Mouse (Mus musculus) lung, embryonic 16.5 days (tissue): Measurements from ENCODE around the gene Rnf5. TPM values are rescaled to one million over a fixed set of nuclear protein-coding genes. Genes with fewer than 3 reads are reported as not detected.
A peak's percentile ranks its signal among the peaks of the same experiment; 100 is the strongest.

Experiments
- ATAC-seq: fragments of 200-750 bp; cut with Nextera tagmentation; 2 replicates; pipeline ENCODE4 v1.8.0; 2017; ENCODE audit warnings: low read depth, mild to moderate bottlenecking, moderate library complexity
- H3K27ac ChIP-seq: fragments of 300-500 bp; sonication (generic); 2 replicates; pipeline ENCODE4 v1.5.1; 2014; ENCODE audit warnings: mild to moderate bottlenecking, control low read depth, low read length
- H3K27me3 ChIP-seq: fragments of 300-500 bp; sonication (generic); 2 replicates; pipeline ENCODE4 v1.6.1; 2014; ENCODE audit warnings: low read depth, low read length, mixed read lengths; ENCODE audit not compliant: control insufficient read depth, insufficient read depth
- H3K36me3 ChIP-seq: fragments of 300-500 bp; sonication (generic); 2 replicates; pipeline ENCODE4 v1.6.1; 2014; ENCODE audit warnings: low read length; ENCODE audit not compliant: control insufficient read depth, insufficient read depth
- H3K4me1 ChIP-seq: fragments of 300-500 bp; sonication (generic); replicated peaks from 2 replicates; pipeline ENCODE4 v1.6.1; 2014; ENCODE audit warnings: low read length, mixed read lengths; ENCODE audit not compliant: control insufficient read depth, insufficient read depth
- H3K4me2 ChIP-seq: fragments of 300-500 bp; sonication (generic); 2 replicates; pipeline ENCODE4 v1.6.1; 2014; ENCODE audit warnings: low read depth, low read length, control low read depth
- H3K4me3 ChIP-seq: fragments of 300-500 bp; sonication (generic); 2 replicates; pipeline ENCODE4 v1.5.1; 2014; ENCODE audit warnings: mild to moderate bottlenecking, low read length, control low read depth
- H3K9ac ChIP-seq: fragments of 300-500 bp; sonication (generic); 2 replicates; pipeline ENCODE4 v1.6.1; 2014; ENCODE audit warnings: low read length, control low read depth
- H3K9me3 ChIP-seq: fragments of 300-500 bp; sonication (generic); 2 replicates; pipeline ENCODE4 v1.6.1; 2016; ENCODE audit warnings: low read length; ENCODE audit not compliant: control insufficient read depth
- WGBS: fragments of 180-500 bp; shearing (Covaris S2); extraction: QIAGEN DNeasy Blood & Tissue Kit; methylation state at CpG from one replicate; pipeline ENCODE4 v1.1.7; 2014; 5-methylcytosine and 5-hydroxymethylcytosine counted together
- polyA plus RNA-seq: library from polyadenylated mRNA; unstranded; fragments of >200 nt; fragmentation: Nextera tagmentation; extraction: Ambion mirVana; gene quantifications from 2 replicates; pipeline ENCODE4 v1.2.1, GENCODE M21; 2015

Gene Rnf5
- polyA plus RNA-seq, 1 experiment from 2014 or later = 128 TPM

DNA sequence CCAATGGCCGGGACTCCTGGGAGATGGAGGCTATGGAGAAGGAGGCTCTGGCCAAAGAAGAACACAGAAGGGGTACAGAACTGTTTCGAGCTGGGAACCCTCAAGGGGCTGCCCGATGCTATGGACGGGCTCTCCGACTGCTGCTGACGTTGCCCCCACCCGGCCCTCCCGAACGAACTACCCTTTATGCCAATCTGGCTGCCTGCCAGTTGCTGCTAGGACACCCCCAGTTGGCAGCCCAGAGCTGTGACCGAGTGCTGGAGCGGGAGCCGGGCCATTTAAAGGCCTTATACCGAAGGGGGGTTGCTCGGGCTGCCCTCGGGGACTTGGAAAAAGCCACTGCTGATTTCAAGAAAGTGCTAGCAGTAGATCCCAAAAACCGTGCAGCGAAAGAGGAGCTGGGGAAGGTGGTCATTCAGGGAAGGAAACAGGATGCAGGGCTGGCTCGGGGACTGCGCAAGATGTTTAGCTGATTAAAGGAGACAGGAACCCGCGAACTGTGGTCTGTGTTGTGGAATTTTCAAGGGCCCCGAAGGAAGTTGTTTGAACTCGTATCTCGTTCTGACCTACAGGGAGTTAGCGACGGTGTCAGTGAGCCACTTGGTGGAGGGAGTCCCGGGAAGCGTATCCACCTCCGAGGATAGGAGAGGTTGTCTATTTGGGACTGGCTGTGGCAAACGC lies 42.5 kb upstream of the Rnf5 start:
- no peak overlapping the region; the same call in 1 of the 2 replicates for H3K4me3 ChIP-seq
- whole genome bisulfite sequencing = 82% methylated on average over 30 of the region's 30 CpGs
- H3K9ac ChIP-seq = no peak overlapping the region
- H3K36me3 ChIP-seq = peaks cover 5% of the 10 kb centered on the region
- H3K9me3 ChIP-seq = no peaks in the 10 kb centered on the region
- no peak overlapping the region; the same call in 1 of the 2 replicates for H3K27ac ChIP-seq
- no peaks in the 10 kb centered on the region for H3K27me3 ChIP-seq
- peaks cover 24% of the 10 kb centered on the region for H3K4me1 ChIP-seq
- no peak for ATAC-seq
- peak overlapping the region; percentile 40 for H3K4me2 ChIP-seq

DNA sequence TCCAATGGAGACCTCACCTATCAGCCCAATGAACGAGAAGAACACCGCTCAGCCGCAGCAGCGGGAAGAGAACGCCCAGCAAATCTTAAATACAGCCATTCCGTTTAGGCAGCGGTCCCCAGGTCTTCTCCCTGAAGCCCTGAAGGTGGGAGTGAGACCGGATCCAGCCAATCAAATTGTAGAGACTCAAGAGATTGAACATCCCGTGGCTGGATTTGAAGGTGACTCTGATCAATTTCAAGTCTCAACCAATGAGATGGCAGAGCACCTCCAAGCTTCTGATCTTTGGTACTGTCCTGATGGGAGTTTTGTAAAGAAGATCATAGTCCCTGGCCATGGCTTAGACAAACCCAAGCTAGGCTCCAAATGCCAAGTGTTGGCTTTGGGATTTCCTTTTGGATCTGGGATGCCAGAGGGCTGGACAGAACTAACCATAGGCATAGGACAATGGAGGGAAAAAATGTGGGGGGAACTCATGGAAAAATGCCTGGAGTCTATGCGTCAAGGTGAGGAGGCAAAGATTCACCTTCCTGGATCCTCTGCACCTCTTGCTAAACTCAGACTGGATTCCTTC lies 41.9 kb upstream of the Rnf5 start:
- no peak for ATAC-seq
- WGBS = 37% methylated on average over 10 of the region's 10 CpGs
- H3K27me3 ChIP-seq = no peaks in the 10 kb centered on the region
- peaks cover under 1% of the 10 kb centered on the region; the same call in 1 of the 2 replicates for H3K36me3 ChIP-seq
- no peak overlapping the region for H3K27ac ChIP-seq
- H3K4me2 ChIP-seq = peak overlapping the region; percentile 79
- H3K4me1 ChIP-seq = peaks cover 24% of the 10 kb centered on the region
- peak overlapping the region; percentile 74 for H3K9ac ChIP-seq
- H3K4me3 ChIP-seq = peak overlapping the region; percentile 77
- no peaks in the 10 kb centered on the region for H3K9me3 ChIP-seq

DNA sequence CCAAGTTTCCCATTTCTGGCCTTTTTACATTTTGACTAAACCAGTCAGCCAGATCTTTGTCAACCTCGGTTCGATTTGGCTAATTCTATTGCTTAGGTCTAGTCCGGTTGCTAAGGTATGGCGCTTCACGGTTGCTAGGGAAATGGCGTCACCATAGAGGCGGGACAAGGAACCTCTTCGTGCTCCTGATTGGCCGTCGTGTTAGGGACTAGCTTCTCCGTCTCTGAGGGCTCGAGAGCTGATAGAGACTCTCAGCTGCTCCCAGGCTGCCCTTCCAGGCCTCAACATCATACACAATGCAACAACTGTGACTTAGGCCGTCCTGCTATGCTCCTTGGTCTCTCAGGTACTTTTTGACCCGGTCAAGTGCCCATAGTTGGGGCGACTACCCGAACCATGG lies 41.1 kb upstream of the Rnf5 start, which contains the start of gene Fkbpl:
TSS of gene Fkbpl (plus strand) at position 157 of the 400 bp plus-strand sequence.
- Histone ChIP-seq H3K4me2 (peak within 1 kb of the TSS; percentile 79), H3K27ac (peak within 1 kb of the TSS; percentile 54; the same call in 1 of the 2 replicates), H3K4me3 (peak within 1 kb of the TSS; percentile 77), H3K9ac (peak within 1 kb of the TSS; percentile 74), H3K4me1 (peaks cover 24% of the 10 kb centered on the region), H3K9me3 (no peaks in the 10 kb centered on the region), H3K36me3 (no peaks in the 10 kb centered on the region), H3K27me3 (no peaks in the 10 kb centered on the region)
- peak; percentile 79 for ATAC-seq
- WGBS = under 1% methylated on average over 16 of the region's 16 CpGs

DNA sequence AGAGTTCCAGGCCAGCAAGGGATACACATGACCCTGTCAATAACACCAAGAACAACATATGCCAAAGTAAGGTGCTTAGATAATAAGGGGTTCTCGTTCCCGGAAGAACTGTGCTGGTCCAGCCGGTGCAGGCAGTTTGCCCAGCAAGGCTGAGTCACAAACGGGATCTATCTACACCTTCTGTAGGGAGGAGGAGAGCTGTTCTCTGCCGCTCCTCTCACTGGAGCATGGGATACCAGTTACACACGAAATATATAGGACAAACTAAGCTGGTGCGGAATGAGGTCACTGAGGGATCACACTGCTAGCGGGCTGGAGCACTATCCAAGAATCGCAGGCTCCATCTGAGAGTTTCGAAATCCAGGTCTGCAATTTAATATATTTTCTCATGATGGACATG lies 40.5 kb upstream of the Rnf5 start:
- no peaks in the 10 kb centered on the region for H3K27me3 ChIP-seq
- no peak overlapping the region for H3K27ac ChIP-seq
- no peaks in the 10 kb centered on the region for H3K36me3 ChIP-seq
- H3K4me1 ChIP-seq = peaks cover 24% of the 10 kb centered on the region
- 74% methylated on average over 10 of the region's 10 CpGs for WGBS
- H3K4me3 ChIP-seq = no peak overlapping the region
- no peak overlapping the region for H3K4me2 ChIP-seq
- ATAC-seq = no peak
- no peak overlapping the region for H3K9ac ChIP-seq
- H3K9me3 ChIP-seq = no peaks in the 10 kb centered on the region

DNA sequence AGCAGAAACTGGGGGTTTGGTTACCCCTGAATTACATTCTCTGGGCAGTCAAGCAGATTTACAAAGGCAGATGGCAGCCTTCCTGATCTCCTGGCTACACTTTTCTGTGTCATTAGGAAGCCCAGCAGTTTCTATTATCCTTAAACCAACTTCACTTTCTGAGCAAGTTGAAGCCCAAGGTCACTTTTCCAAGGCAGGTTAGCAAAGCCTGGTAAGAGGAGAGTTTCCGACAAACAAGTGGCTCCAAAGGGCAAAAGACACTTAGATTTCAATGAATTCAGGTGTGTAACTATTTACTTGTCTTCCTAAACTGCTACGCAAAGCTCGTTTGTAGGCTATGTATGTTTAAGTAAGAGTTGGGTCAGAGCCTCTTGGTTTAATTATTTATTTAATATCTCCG lies 39.9 kb upstream of the Rnf5 start:
- 84% methylated on average over 4 of the region's 4 CpGs for WGBS
- no peak overlapping the region for H3K9ac ChIP-seq

DNA sequence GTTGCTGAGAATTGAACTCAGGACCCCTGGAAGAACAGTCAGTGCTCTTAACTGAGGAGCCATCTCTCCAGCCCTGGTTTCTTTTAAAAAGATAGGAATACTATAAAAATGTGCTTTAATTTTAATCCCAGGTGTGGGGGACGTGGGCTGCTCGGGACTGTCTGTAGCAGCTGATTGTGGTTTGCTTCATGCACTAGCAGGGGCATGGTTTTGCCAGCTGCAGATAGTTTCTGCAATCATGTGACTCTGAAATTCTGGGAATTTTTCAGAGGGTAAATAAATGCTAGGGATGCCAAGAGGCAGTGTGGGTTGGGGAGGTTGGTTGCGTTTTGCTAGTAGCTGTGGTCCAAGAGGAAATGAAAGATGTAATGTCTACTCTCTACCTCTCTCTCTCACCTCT lies 38.5 kb upstream of the Rnf5 start:
- WGBS = 71% methylated on average over 3 of the region's 3 CpGs
- H3K4me2 ChIP-seq = no peak overlapping the region
- H3K27me3 ChIP-seq = no peaks in the 10 kb centered on the region; the same call in 1 of the 2 replicates
- H3K9ac ChIP-seq = no peak overlapping the region
- H3K4me1 ChIP-seq = peaks cover 16% of the 10 kb centered on the region; the same call in 1 of the 2 replicates
- H3K9me3 ChIP-seq = no peaks in the 10 kb centered on the region
- no peak for ATAC-seq
- H3K36me3 ChIP-seq = no peaks in the 10 kb centered on the region
- H3K4me3 ChIP-seq = no peak overlapping the region
- no peak overlapping the region for H3K27ac ChIP-seq

More for the DNA sequence above, 39.9 kb upstream of the Rnf5 start:
- Histone ChIP-seq H3K4me2 (no peak overlapping the region), H3K27ac (no peak overlapping the region), H3K27me3 (no peaks in the 10 kb centered on the region; the same call in 1 of the 2 replicates), H3K36me3 (no peaks in the 10 kb centered on the region), H3K4me1 (peaks cover 24% of the 10 kb centered on the region), H3K4me3 (no peak overlapping the region), H3K9me3 (no peaks in the 10 kb centered on the region)
- no peak for ATAC-seq

DNA sequence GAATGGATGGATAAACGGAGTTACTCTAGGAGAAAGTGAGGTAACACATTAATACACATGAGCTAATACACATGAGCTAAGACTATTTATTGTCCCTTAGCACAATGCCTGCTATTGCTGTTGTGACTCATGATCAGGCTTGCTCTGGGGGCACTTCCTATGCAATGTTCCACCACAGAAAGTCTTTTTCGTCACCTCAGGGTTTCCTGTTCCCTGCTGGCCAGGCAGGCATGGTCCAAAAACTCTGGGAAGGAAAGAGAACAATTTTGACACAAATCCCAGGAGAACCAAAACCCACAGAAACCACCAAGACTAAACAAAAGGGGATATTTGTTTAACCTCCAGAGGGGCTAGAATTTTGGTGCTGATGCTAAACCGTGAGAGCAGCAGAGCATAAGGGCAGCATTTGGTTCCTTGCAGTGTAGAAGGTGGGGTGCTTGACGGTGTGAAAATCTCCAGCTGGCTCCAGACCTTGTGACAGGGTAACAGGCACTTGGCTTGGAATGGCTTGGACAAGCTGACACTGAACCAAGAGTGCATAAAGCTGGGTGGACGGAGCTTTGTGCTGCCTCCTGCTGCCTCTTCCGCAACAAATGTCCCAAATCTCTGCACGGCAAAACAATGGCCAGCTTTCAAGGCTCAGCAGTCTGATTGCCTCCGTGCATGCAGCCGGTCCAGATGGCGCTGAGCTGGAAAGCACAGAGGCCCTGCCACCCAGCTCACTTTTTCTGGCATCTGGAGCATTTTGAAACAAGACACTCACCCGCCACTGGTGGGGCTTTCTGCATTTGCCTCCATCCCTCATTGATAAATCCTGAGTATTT lies 37.5 kb upstream of the Rnf5 start:
- peak; percentile 26 for ATAC-seq
- Histone ChIP-seq H3K4me1 (peaks cover 12% of the 10 kb centered on the region; the same call in 1 of the 2 replicates), H3K4me2 (no peak overlapping the region), H3K27me3 (no peaks in the 10 kb centered on the region; the same call in 1 of the 2 replicates), H3K9ac (0 out of 2 replicates have a peak overlapping the region, but pooled peaks have one; percentile 30), H3K4me3 (no peak overlapping the region), H3K9me3 (no peaks in the 10 kb centered on the region), H3K27ac (peak overlapping the region; percentile 51; the same call in 1 of the 2 replicates), H3K36me3 (no peaks in the 10 kb centered on the region)
- WGBS = 17% methylated on average over 11 of the region's 11 CpGs

DNA sequence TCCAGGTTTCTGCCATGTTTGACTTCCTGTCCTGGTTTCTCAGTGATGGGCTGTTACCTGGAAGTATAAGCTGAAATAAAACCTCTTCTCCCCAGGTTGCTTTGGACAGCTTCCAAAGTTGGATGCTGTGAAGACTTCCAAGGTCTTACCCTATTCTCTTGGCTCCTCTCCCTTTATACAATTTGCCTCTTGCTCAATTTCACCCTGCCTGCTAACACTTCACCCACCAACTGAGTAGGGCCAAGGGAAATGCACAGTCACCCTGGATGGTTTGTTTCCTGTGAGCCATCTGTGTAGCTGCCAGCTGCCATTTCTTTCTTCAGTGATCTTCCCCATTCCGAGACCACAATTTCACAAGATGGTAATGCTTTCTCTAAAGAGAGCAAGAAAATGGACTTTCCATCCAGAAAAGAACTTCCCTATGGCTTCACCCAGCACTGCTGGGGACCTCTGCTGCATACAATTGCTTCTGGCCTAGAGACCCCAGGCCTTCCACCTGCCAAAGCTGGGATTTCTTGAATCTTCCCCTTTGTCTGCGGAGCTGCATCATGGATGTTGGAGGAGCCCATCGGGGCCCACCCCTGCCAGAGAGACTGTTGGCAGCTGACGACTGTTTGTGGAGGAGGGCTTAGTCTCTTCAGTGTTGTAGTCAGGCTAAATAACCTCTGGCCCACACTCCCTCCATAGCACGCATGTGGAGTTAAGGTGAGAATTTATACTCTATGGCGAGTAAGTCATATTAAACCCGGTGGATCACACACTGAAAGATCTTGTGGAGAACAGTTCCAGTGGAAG lies 36.2 kb upstream of the Rnf5 start:
- H3K4me1 ChIP-seq = 0 out of 2 replicates have a peak, but pooled peaks cover 3% of the 10 kb centered on the region
- H3K4me3 ChIP-seq = no peak overlapping the region
- ATAC-seq = no peak
- H3K27ac ChIP-seq = no peak overlapping the region
- H3K27me3 ChIP-seq = peaks cover 3% of the 10 kb centered on the region; the same call in 1 of the 2 replicates
- H3K4me2 ChIP-seq = no peak overlapping the region
- no peaks in the 10 kb centered on the region for H3K9me3 ChIP-seq
- 75% methylated on average over 7 of the region's 7 CpGs for WGBS
- H3K9ac ChIP-seq = no peak overlapping the region
- no peaks in the 10 kb centered on the region for H3K36me3 ChIP-seq
